ENCODE assay signal across 16 mouse cellular contexts in genomic region chr5:117761181-117761832, GRCm38 (mm10). TPM values are rescaled to one million over a fixed set of nuclear protein-coding genes. Genes with fewer than 3 reads are reported as not detected.
A peak's percentile ranks its signal among the peaks of the same experiment; 100 is the strongest.
DNase-seq lines count a peak whose midpoint lies in the region; TF ChIP-seq lines count a peak whose summit lies in the region.
"Had no signal": no experiment of that assay in that cellular context is flagged by ENCODE, and none has a peak within 500 bp of the region (broad histone marks: within the 10 kb centered on the region; RNA-seq: fewer than 3 reads in every experiment).

No protein-coding gene starts in this region.

- in situ Hi-C loops in CH12.LX (cut with MboI; ENCODE audit: low pct_ligation_motif_present, low pct_unique_long_range_greater_than_20kb, low sequenced_read_pairs) = no loop called here

- no peak overlapping the region for H3K4me3 ChIP-seq in CH12.LX (replicated peaks in 1 of 3; ENCODE audit: low read depth in 2 of 3, low read length in 2 of 3, poor library complexity in 1 of 3)
- no peak overlapping the region for H3K4me3 ChIP-seq in bone marrow, adult 2 months (replicated peaks; ENCODE audit: control insufficient read depth, low read depth, low read length)
- H3K4me3 ChIP-seq: embryonic facial prominence, embryonic 10.5 days; heart, embryonic 12.5 days; hindbrain, embryonic 15.5 days; neural tube, embryonic 12.5 days had no signal

- no peak overlapping the region for H3K27ac ChIP-seq in CH12.LX (ENCODE audit: insufficient read depth, low read depth)
- no peak overlapping the region for H3K27ac ChIP-seq in bone marrow, adult 2 months (ENCODE audit: control insufficient read depth, insufficient read depth, low read depth, low read length, poor library complexity)
- H3K27ac ChIP-seq: embryonic facial prominence, embryonic 10.5 days; hindbrain, embryonic 15.5 days; neural tube, embryonic 12.5 days had no signal

- TF ChIP-seq CTCF in CH12.LX (conservative IDR thresholded peaks at IDR 0.05 in 1 of 2, IDR thresholded peaks at IDR 0.05 in 1 of 2; ENCODE audit: low read depth in 2 of 2, low read length in 2 of 2) = peak; percentile 52 to 59
- peak; percentile 35 for TF ChIP-seq CTCF in bone marrow, adult 2 months (IDR thresholded peaks at IDR 0.05; ENCODE audit: control insufficient read depth, insufficient read depth, low read length)

- no peak for TF ChIP-seq POLR2A in CH12.LX (IDR thresholded peaks at IDR 0.05; ENCODE audit: low read depth, low read length)
- no peak for TF ChIP-seq POLR2A in bone marrow, adult 2 months (IDR thresholded peaks at IDR 0.05; ENCODE audit: borderline replicate concordance, control insufficient read depth, low read depth, low read length)

- peak; percentile 19 for TF ChIP-seq RAD21 in CH12.LX (IDR thresholded peaks at IDR 0.05; ENCODE audit: low read depth, low read length)

- no peaks in the 10 kb centered on the region for H3K79me2 ChIP-seq in CH12.LX (replicated peaks; ENCODE audit: control insufficient read depth, extremely low read depth, insufficient read depth, poor library complexity, severe bottlenecking)

- intact Hi-C loops in left cerebral cortex, postnatal 4 days (cut with DNase I) = no loop called here
- intact Hi-C loops in left cerebral cortex, postnatal 10 days (cut with DNase I) = no loop called here

- DNase-seq in cerebellum, postnatal 25 days = peak; percentile 34 to 40
- DNase-seq in cerebellum, adult 9-10 months = no peak
- DNase-seq in left cerebral cortex, postnatal 4 days = peak; percentile 83
- no peak for DNase-seq in left cerebral cortex, postnatal 10 days (ENCODE audit: extremely low spot score in 1 of 2, low spot score in 2 of 2)
- DNase-seq in CH12.LX (ENCODE audit: extremely low read depth) = no peak
- no peak for DNase-seq in right cerebral cortex, postnatal 25 days
- DNase-seq in layer of hippocampus, postnatal 25 days (ENCODE audit: extremely low spot score in 1 of 2, low spot score in 1 of 2) = no peak
- DNase-seq: kidney, postnatal 14 days; right cerebral cortex, adult 18-20 months; thymus, postnatal 25 days had no signal

- H3K9ac ChIP-seq in CH12.LX (ENCODE audit: insufficient read depth, low read depth) = no peak overlapping the region
- H3K9ac ChIP-seq: heart, embryonic 12.5 days; hindbrain, embryonic 15.5 days; neural tube, embryonic 12.5 days had no signal

- 73% methylated on average over 9 of the region's 9 CpGs for WGBS in bone marrow, adult 2 months

- peaks cover 4% of the 10 kb centered on the region for H3K9me3 ChIP-seq in CH12.LX (replicated peaks; ENCODE audit: low read length)
- H3K9me3 ChIP-seq: embryonic facial prominence, embryonic 10.5 days; heart, embryonic 12.5 days; hindbrain, embryonic 15.5 days had no signal

- no peak for TF ChIP-seq EP300 in CH12.LX (IDR thresholded peaks at IDR 0.05; ENCODE audit: low read length)

- no peaks in the 10 kb centered on the region for H3K27me3 ChIP-seq in CH12.LX (replicated peaks)
- H3K27me3 ChIP-seq: hindbrain, embryonic 15.5 days; neural tube, embryonic 12.5 days had no signal

- peaks cover 18 to 27% of the 10 kb centered on the region in 2 experiments for H3K36me3 ChIP-seq in CH12.LX (replicated peaks in 1 of 2; ENCODE audit: control insufficient read depth in 1 of 2, insufficient read depth in 1 of 2, low read length in 1 of 2)
- H3K36me3 ChIP-seq: embryonic facial prominence, embryonic 10.5 days; heart, embryonic 12.5 days had no signal

- H3K4me2 ChIP-seq in CH12.LX (ENCODE audit: insufficient read depth, low read depth, poor library complexity, severe bottlenecking) = no peak overlapping the region
- H3K4me2 ChIP-seq: heart, embryonic 12.5 days; hindbrain, embryonic 15.5 days; midbrain, embryonic 11.5 days; neural tube, embryonic 12.5 days had no signal

- dilution Hi-C loops in CH12.LX (cut with MboI; ENCODE audit: extremely low pct_ligation_motif_present, extremely low pct_unique_long_range_greater_than_20kb, low sequenced_read_pairs) = no loop called here

- H3K4me1 ChIP-seq in CH12.LX (ENCODE audit: control insufficient read depth in 1 of 2, insufficient read depth in 2 of 2) = no peaks in the 10 kb centered on the region
- H3K4me1 ChIP-seq in bone marrow, adult 2 months (ENCODE audit: control insufficient read depth, insufficient read depth, low read length) = no peaks in the 10 kb centered on the region
- H3K4me1 ChIP-seq: heart, embryonic 12.5 days; hindbrain, embryonic 15.5 days; neural tube, embryonic 12.5 days had no signal

TF ChIP-seq in CH12.LX, 34 proteins besides CTCF, POLR2A, EP300 and RAD21:
- TF ChIP-seq USF2 (conservative IDR thresholded peaks at IDR 0.05; ENCODE audit: low read depth, low read length) (no peak), GABPA (IDR thresholded peaks at IDR 0.05; ENCODE audit: insufficient replicate concordance, low read depth, low read length) (no peak), HCFC1 (IDR thresholded peaks at IDR 0.05; ENCODE audit: low read depth, low read length) (no peak), ZMIZ1 (IDR thresholded peaks at IDR 0.05; ENCODE audit: low read depth, low read length) (no peak), PAX5 (IDR thresholded peaks at IDR 0.05; ENCODE audit: low read length) (no peak), UBTF (IDR thresholded peaks at IDR 0.05; ENCODE audit: low read depth, low read length) (no peak), POLR2AphosphoS2 (IDR thresholded peaks at IDR 0.05; ENCODE audit: low read depth, low read length) (no peak), CHD2 (IDR thresholded peaks at IDR 0.05; ENCODE audit: low read length) (no peak), TCF12 (IDR thresholded peaks at IDR 0.05; ENCODE audit: low read depth, low read length) (no peak), MAFK (IDR thresholded peaks at IDR 0.05; ENCODE audit: insufficient replicate concordance, low read length) (no peak), ETS1 (conservative IDR thresholded peaks at IDR 0.05; ENCODE audit: low read depth, low read length) (no peak), MXI1 (IDR thresholded peaks at IDR 0.05; ENCODE audit: low read depth, low read length) (no peak), USF1 (IDR thresholded peaks at IDR 0.05; ENCODE audit: low read depth, low read length) (no peak), CHD1 (IDR thresholded peaks at IDR 0.05; ENCODE audit: low read depth, low read length) (no peak), NRF1 (IDR thresholded peaks at IDR 0.05; ENCODE audit: low read depth, low read length) (no peak), MAZ (IDR thresholded peaks at IDR 0.05; ENCODE audit: low read depth, low read length) (no peak)

RNA-seq across cellular contexts. Expression of gene Nos1, which starts 19.5 kb away (rescaled TPM):
- total RNA-seq in left cerebral cortex, postnatal 4 days (2021) = 10 to 100 TPM; 36.0 to 42.2 TPM
- total RNA-seq in left cerebral cortex, postnatal 10 days (2021) = 10 to 100 TPM; 24.0 to 24.3 TPM
- total RNA-seq in CH12.LX (2012; rRNA removed) (4.6 and 5.6 TPM in 2 replicates), CH12.LX (2014; rRNA removed) (1.8 and 2.4 TPM in 2 replicates)
- 14.0 and 17.0 TPM in 2 replicates for polyA plus RNA-seq in CH12.LX (2012; ENCODE audit: insufficient read length, low read depth)
- polyA plus RNA-seq in bone marrow, adult 2 months (2011; ENCODE audit: insufficient read depth, insufficient read length, low replicate concordance, missing spikeins) = 0.15 TPM in 1 of 2 replicates, not detected in the other
- 10 to 100 TPM; 46.2 to 62.5 TPM for total RNA-seq in layer of hippocampus, postnatal 25 days (2021)

Comparison
In these comparisons a context has a peak if more than half of its experiments do, and no peak if none do; other contexts are left out.
1. DNase-seq: peak in cerebellum, postnatal 25 days (2 of 2) and left cerebral cortex, postnatal 4 days (single experiment); none in cerebellum, adult 9-10 months (single experiment), left cerebral cortex, postnatal 10 days (0 of 2), CH12.LX (single experiment), right cerebral cortex, postnatal 25 days (single experiment) and layer of hippocampus, postnatal 25 days (0 of 2).